In the genomic region with DNA sequence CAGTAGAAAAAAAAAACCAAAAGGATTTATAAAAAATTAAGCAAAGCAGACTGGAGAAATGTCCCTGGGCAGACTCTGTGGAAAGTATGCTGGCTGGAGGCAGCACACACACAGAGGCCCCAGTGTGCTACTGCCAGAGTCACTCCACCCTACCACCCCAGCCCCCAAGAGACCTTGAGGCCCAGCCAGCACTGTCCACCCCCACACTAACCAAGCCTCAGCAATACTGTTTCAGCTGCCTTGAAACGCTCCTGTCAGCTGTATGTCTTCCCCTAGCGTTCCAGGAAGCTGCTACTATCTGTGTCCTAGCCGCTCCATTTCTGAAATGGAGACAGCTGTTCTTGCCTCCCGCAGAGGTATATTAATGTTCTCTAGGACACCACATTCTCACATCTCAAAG, we compare ENCODE assay signal across 19 mouse cellular contexts. TPM values are rescaled to one million over a fixed set of nuclear protein-coding genes. Genes with fewer than 3 reads are reported as not detected.
A peak's percentile ranks its signal among the peaks of the same experiment; 100 is the strongest.
DNase-seq lines count a peak whose midpoint lies in the region; ATAC-seq lines count a peak whose summit lies in the region.
"Had no signal": no experiment of that assay in that cellular context is flagged by ENCODE, and none has a peak within 500 bp of the region (broad histone marks: within the 10 kb centered on the region; RNA-seq: fewer than 3 reads in every experiment).

No protein-coding gene starts in this region.

- WGBS in embryonic facial prominence, embryonic 14.5 days: 76% methylated on average over 4 of the region's 4 CpGs
- WGBS in embryonic facial prominence, embryonic 10.5 days: 82% methylated on average over 4 of the region's 4 CpGs
- WGBS in limb, embryonic 13.5 days: 84% methylated on average over 4 of the region's 4 CpGs
- 86% methylated on average over 4 of the region's 4 CpGs for WGBS in limb, embryonic 10.5 days

- no peak for DNase-seq in embryonic facial prominence, embryonic 14.5 days (ENCODE audit: low spot score)
- no peak for DNase-seq in embryonic facial prominence, embryonic 10.5 days (ENCODE audit: low spot score)
- no peak for DNase-seq in limb, embryonic 10.5 days (ENCODE audit: low spot score)
- DNase-seq in ovary, postnatal 36 days (ENCODE audit: low spot score): peak; percentile 56
- DNase-seq in ovary, postnatal 10 days (ENCODE audit: low spot score): no peak
- no peak for DNase-seq in cerebellum, adult 8-10 months
- DNase-seq in urinary bladder, postnatal 14 days (ENCODE audit: low spot score): no peak
- DNase-seq: cerebellum, postnatal 14 days; kidney, adult 9 months; kidney, postnatal 4 days; lung, postnatal 4 days; thymus, adult 18-20 months had no signal

- H3K27me3 ChIP-seq in embryonic facial prominence, embryonic 14.5 days (replicated peaks; ENCODE audit: control insufficient read depth, insufficient read depth, low read length): no peaks in the 10 kb centered on the region; the same call in none of the 2 replicates
- H3K27me3 ChIP-seq in embryonic facial prominence, embryonic 10.5 days (replicated peaks; ENCODE audit: low read depth, poor library complexity, severe bottlenecking): peaks cover 82% of the 10 kb centered on the region
- peaks cover 18% of the 10 kb centered on the region; the same call in 1 of the 2 replicates for H3K27me3 ChIP-seq in limb, embryonic 13.5 days
- H3K27me3 ChIP-seq in limb, embryonic 10.5 days (ENCODE audit: low read depth, poor library complexity, severe bottlenecking): peaks cover 84% of the 10 kb centered on the region
- H3K27me3 ChIP-seq: CH12.LX had no signal

- no peak overlapping the region for H3K4me2 ChIP-seq in embryonic facial prominence, embryonic 14.5 days (ENCODE audit: low read depth, low read length)
- H3K4me2 ChIP-seq in limb, embryonic 13.5 days (replicated peaks): no peak overlapping the region
- H3K4me2 ChIP-seq: heart, embryonic 13.5 days; midbrain, embryonic 11.5 days; neural tube, embryonic 13.5 days had no signal

- no peak overlapping the region for H3K9ac ChIP-seq in embryonic facial prominence, embryonic 14.5 days (ENCODE audit: low read depth, low read length)
- no peak overlapping the region for H3K9ac ChIP-seq in limb, embryonic 13.5 days
- H3K9ac ChIP-seq: heart, embryonic 13.5 days; neural tube, embryonic 13.5 days had no signal

- ATAC-seq in embryonic facial prominence, embryonic 14.5 days (ENCODE audit: low read depth): peak; percentile 60; the same call in 1 of the 2 replicates
- peak; percentile 61; the same call in 1 of the 2 replicates for ATAC-seq in limb, embryonic 13.5 days (ENCODE audit: low FRiP score, low read depth)
- ATAC-seq: forebrain, embryonic 14.5 days had no signal

- H3K36me3 ChIP-seq in embryonic facial prominence, embryonic 14.5 days (ENCODE audit: control insufficient read depth, insufficient read depth, low read length): no peaks in the 10 kb centered on the region
- no peaks in the 10 kb centered on the region for H3K36me3 ChIP-seq in embryonic facial prominence, embryonic 10.5 days (replicated peaks)
- H3K36me3 ChIP-seq in limb, embryonic 13.5 days: no peaks in the 10 kb centered on the region
- H3K36me3 ChIP-seq in limb, embryonic 10.5 days: no peaks in the 10 kb centered on the region
- H3K36me3 ChIP-seq: heart, embryonic 13.5 days; neural tube, embryonic 13.5 days had no signal

- H3K4me3 ChIP-seq in embryonic facial prominence, embryonic 14.5 days (ENCODE audit: low read depth, low read length): no peak overlapping the region
- H3K4me3 ChIP-seq in embryonic facial prominence, embryonic 10.5 days: no peak overlapping the region
- H3K4me3 ChIP-seq in limb, embryonic 13.5 days: no peak overlapping the region
- H3K4me3 ChIP-seq in limb, embryonic 10.5 days: no peak overlapping the region
- H3K4me3 ChIP-seq: erythroblast, embryonic 14.5 days; heart, embryonic 13.5 days; neural tube, embryonic 13.5 days had no signal

- H3K27ac ChIP-seq in embryonic facial prominence, embryonic 14.5 days (replicated peaks; ENCODE audit: low read depth, low read length): no peak overlapping the region
- H3K27ac ChIP-seq in embryonic facial prominence, embryonic 10.5 days (replicated peaks): no peak overlapping the region
- H3K27ac ChIP-seq in limb, embryonic 13.5 days: no peak overlapping the region
- no peak overlapping the region for H3K27ac ChIP-seq in limb, embryonic 10.5 days
- H3K27ac ChIP-seq: heart, embryonic 13.5 days; neural tube, embryonic 13.5 days had no signal

- H3K9me3 ChIP-seq in embryonic facial prominence, embryonic 14.5 days (ENCODE audit: control insufficient read depth, low read length): no peaks in the 10 kb centered on the region
- H3K9me3 ChIP-seq in embryonic facial prominence, embryonic 10.5 days: no peaks in the 10 kb centered on the region
- no peaks in the 10 kb centered on the region for H3K9me3 ChIP-seq in limb, embryonic 13.5 days
- no peaks in the 10 kb centered on the region for H3K9me3 ChIP-seq in limb, embryonic 10.5 days (replicated peaks)
- H3K9me3 ChIP-seq: heart, embryonic 13.5 days; neural tube, embryonic 13.5 days had no signal

- H3K4me1 ChIP-seq in embryonic facial prominence, embryonic 14.5 days (ENCODE audit: control insufficient read depth, insufficient read depth, low read length): no peaks in the 10 kb centered on the region
- no peaks in the 10 kb centered on the region for H3K4me1 ChIP-seq in embryonic facial prominence, embryonic 10.5 days
- no peaks in the 10 kb centered on the region for H3K4me1 ChIP-seq in limb, embryonic 13.5 days
- no peaks in the 10 kb centered on the region for H3K4me1 ChIP-seq in limb, embryonic 10.5 days
- H3K4me1 ChIP-seq: heart, embryonic 13.5 days; neural tube, embryonic 13.5 days had no signal

RNA-seq across cellular contexts. Expression of a gene that starts 16.2 kb away (rescaled TPM):
- 964 and 1,045 TPM in 2 replicates for polyA plus RNA-seq in embryonic facial prominence, embryonic 14.5 days (2014; fragmentation: Nextera tagmentation; extraction: Ambion mirVana)
- polyA plus RNA-seq in embryonic facial prominence, embryonic 10.5 days (2016; fragmentation: Nextera tagmentation; extraction: Ambion mirVana): 376 and 392 TPM in 2 replicates
- polyA plus RNA-seq in limb, embryonic 13.5 days (2015; fragmentation: Nextera tagmentation; extraction: Ambion mirVana): 816 and 832 TPM in 2 replicates
- polyA plus RNA-seq in limb, embryonic 10.5 days (2016; fragmentation: Nextera tagmentation; extraction: Ambion mirVana): 308 and 438 TPM in 2 replicates
